Mouse (Mus musculus) adrenal gland, adult 18-20 months (tissue): ENCODE measurements around the gene Dbx1. TPM values are rescaled to one million over a fixed set of nuclear protein-coding genes. Genes with fewer than 3 reads are reported as not detected.

Experiments used
- DNase-seq, 2 experiments: peaks; one replicate each; pipeline ENCODE4 v3.0.0; 2021 to 2022; ENCODE audit warnings: low spot score in 2 of 2
- long read RNA-seq, 2 experiments: library from polyadenylated mRNA; stranded (forward); transcript quantifications; one replicate each; pipeline ENCODE4 v2.0.0; 2021
- total RNA-seq, 2 experiments: library from RNA; stranded (reverse); gene quantifications; 1 replicate in 1 of 2; 2 replicates in 1 of 2; pipeline ENCODE4 v1.2.3; 2021

The Dbx1 gene
- total RNA-seq, result not detected
- long read RNA-seq, experiment 1, result 0 reads
- long read RNA-seq, experiment 2, result 0 reads

- no peak for DNase-seq
Observed at GRCm38 (mm10) chr7:49636491-49637115, at the start of gene Dbx1. Gene Dbx1 (minus strand): TSS chr7:49636849.

GRCm38 (mm10) chr7:49678826-49679377 is 42.3 kb upstream of the Dbx1 start:
- no peak for DNase-seq

- DNase-seq, result no peak
Observed at GRCm38 (mm10) chr7:49678100-49678825, 41.6 kb upstream of the Dbx1 start.

DNA sequence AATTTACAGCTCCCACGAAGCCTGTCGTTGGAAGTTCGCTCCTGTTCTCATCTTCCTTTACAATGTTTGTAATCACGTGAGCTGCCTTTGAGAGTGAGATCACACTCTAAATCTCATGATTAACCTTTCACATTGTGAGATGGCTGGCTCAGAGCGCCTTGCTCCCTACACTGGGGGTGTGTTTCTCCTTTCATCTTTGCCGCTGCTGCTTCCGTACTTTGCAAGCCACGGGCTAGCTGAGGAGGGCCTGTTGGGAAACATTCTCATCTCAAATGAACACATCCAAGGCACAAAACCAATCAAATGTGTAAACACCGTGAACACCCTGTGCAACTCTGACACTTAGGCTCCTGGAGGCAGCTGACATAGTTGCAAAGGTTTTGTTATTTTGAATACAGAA is 40.5 kb upstream of the Dbx1 start:
- DNase-seq, result no peak

DNA sequence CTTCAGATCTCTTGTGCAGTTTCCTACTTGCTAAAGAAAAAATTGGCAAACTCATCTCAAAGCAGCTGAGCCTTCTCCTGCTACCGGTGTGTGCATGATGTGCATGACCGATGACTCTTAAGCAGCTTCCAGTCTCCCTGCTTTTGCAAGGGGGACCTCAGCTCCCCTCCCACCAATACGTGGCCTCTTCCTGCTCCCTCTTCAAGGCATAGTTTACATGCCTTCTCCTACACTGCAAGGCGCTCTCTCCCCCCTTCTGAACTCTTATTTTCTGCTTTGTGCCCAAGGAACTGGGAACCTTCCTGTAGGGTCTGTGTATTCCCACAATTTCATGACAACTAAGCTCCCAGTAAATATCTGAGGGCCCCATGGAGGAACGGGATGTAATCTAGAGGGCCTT is 40.0 kb upstream of the Dbx1 start:
- DNase-seq, result no peak

DNA sequence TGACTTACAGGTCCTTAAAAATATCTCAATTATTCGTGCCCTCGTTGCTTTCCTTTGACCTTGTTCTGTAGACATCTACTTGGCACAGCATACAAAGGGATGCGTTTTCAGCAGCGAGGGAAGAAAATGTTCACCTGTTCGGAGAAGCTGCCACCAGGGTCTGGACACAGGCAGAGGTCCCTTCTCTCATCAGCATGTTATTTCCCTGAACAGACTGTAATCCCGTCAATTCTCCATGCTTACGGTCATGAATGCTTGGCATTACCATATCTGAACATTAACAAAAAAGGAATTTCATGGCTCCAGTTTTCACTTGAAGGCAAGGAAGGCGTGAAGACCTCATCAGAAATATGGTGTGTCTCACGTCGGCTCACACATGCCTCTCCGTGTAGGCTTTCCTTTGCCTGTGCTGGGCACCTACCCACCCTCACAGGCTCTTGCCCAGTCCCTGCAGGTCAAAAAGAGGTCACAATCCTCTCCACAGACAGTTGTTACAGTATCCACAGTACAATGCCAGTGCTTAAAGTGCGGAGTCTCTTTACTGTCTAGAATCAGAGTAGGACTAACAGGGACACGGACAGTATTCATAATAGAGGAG is 31.7 kb upstream of the Dbx1 start:
- no peak for DNase-seq

- DNase-seq, result no peak
Observed at GRCm38 (mm10) chr7:49663575-49663974, 26.9 kb upstream of the Dbx1 start.

DNA sequence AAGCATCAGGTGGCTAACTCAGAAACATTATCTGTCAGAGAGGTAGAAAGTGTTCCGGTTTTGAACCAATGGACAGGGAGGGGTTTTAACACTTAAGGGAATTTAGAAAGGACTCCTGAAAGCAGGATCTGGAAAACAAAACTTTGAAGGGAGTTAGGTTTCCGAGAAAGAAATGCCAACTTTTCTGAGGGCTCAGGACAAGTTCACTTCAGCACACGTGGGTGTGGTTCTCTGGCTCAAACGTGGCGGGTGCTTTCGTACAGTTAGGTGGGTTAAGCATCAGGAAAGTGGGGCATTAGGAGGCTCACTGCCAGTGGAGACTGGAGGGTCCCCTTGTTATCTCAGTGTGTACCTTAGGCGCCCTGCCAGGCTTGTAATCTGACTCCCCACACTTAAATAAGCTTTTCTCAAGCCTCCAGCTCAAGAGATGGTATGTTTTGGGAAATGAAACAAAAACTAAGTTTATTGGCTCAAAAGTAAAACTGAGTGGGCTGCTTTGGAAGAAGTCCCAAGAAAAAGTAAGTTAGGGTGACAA is 25.9 kb upstream of the Dbx1 start:
- DNase-seq, result no peak

GRCm38 (mm10) chr7:49661811-49662491 is 25.3 kb upstream of the Dbx1 start:
- no peak for DNase-seq

DNA sequence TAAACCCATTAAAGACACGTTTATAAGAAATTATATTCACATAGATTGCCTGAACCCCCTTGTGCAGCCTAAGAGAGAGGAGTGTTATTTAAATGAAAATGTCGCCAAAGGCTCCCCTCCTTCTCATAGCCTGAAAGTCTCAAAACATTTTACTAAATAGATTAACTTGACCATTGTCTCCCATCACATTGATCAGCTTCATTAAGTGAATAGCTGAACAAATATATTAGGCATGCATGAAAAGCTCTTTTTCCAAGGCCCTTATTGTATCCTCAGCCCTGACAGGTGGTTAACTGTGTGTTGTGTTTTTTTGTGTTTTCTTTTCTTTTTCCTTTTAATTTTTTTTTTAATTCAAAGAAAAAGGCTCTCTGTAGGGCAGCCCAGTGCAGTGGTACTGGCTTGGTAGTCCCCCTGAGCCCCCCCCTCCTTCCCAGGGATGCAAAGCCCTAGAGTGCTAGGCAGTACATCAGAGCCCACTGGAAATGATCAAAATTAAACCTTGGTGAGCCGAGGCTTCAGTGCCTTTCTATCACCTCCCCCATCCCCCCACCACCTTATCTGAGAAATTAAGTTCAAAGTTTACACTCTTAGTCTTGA is 4.2 kb upstream of the Dbx1 start:
- no peak for DNase-seq

DNA sequence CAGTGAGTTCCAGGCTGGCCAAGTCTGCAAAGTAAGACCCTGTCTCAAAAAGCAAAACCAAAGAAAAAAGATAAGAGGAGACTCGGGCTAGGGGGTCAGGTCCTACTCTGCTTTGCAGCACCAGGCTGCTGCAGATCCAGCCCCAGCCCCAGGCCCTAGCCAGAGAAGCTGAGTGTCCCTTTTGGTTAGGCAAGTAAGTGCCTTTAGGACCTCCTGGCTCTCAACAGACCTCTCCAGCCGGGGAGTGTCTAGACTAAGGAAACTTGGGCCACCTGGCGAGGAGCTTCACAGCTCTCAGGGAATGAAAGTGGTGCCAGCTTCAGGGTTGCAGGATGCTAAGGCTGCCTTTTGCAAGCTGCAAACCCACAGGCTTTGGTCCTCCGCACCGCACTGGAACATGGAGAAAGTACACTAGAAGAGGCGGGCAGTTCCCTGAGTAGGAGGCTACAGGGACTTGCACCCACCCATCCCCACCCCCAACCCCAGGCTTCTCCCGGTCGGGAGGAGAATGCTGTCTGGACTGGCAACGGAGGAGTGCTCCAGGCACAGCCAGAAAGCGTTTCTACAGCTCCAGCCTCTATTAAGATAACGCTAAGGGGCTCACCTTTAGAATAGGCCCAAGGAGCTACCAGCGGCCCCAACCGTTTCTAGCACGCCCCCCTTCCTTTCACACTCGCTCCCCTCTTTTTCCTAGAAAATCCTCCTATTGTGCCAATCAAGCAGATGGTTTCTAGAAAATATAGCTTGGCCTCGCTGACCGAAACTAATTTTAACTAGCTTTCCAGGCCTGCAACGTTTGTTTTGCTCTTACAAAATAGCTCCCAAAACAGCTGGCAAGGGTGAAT is 3.4 kb upstream of the Dbx1 start:
- DNase-seq, result no peak

- DNase-seq, result no peak
Observed at GRCm38 (mm10) chr7:49638941-49639776, 2.5 kb upstream of the Dbx1 start.

GRCm38 (mm10) chr7:49637851-49638663 is 1.4 kb upstream of the Dbx1 start:
- DNase-seq, result no peak

DNA sequence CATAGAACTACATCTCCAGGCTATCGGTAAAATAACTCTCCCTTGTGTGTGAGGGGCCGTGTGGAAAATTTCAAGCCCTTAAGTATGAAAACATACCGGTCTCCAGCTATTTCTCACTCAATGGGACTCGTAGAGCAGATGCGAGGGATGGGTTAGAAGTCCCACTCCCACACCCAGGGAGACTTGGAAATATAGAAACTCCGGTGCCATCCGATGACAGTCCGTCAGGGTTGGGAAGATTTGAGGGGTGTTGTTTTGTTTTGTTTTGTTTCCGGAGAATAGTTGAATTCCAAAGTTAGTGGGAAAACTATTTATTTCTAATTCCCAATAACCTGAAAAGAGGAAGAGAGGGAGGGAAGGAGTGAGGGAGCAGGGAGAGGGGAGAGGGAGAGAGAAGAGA is 632 bp upstream of the Dbx1 start:
- DNase-seq, result no peak

DNA sequence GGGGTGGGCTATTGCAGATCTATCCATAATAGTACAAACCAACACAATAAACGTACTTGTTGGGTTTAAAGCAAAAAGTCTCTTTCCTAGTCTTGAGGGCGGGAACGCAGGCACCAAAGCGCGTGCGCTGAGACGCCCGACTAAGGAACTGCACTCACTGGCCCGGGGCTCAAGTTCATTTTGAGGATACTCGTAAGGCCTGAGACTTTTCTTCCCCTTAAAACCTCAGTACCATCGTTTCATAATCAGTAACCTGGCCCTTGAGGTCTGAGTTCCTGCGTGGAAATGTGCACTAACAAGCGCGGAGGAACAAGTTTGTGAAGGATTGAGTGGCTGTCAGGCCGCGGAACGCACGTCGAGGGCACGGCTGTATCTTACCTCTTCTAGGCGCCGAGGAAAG is 678 bp downstream of the Dbx1 start:
- no peak for DNase-seq

DNA sequence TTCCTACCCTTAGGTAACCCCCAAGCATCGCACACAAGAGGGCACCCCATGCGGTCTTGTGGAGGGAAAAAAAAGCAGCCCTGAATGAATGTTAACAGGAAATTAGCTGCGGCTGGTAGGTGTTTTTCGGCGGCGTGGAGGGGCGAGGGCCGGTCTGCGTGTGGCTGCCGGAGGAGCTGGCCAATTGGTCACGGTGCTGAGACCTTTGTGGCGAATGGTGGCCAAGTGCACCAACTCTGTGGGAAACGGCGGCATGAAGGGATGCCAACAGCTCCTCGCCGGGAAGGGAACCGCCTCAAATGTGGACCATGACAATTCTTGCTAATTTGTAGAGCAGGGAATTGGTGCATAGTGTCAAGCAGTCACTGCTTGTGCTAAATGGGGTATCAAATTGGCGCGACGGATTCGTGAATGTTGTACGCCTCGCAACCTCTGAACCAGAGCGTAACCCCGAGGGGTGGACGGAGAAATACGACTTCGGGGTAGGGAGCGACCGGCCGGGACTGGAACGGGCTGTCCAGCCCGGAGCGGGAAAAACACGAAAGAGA is 1.5 kb downstream of the Dbx1 start:
- no peak for DNase-seq

DNA sequence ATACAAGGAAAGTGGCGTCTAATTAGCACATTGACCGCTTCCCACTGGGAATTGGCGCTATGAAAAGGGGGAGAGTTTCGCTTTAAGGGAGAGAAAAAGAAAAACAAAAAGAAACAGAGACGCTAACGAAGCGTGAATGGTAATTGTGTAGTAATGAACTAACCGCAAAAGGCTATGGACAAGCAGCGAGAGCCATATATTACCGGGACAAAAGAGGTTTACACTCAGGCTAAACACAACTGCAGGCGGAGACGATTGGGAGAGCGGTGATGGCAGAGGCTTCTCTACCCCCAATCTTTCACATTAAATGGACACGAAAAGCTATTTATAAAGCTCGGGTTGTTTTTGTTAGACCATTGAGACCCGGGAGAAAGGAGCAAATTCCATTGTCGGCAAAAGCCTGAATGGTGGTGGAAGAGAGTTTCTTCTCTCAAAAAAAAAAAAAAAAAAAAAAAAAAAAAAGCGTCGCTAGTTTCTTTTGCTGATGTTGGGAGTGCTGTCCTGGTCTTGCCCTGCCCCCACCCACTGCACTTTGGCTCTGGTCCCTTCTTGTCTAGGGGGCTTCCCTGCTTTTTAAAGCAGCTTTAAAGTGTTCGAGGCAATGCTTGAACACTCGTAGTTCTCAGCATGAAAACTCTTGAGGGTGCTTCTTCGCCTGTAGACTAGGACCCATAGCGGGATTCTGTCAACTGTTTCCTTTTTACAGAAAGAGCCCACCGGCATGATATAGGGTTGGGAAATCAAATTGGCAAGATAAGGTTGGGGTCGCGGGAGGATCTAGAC is 2.2 kb downstream of the Dbx1 start:
- DNase-seq, result no peak
